ENCODE assay signal across 8 mouse cellular contexts in genomic region chr7:109174949-109175669, GRCm38 (mm10). TPM values are rescaled to one million over a fixed set of nuclear protein-coding genes. Genes with fewer than 3 reads are reported as not detected.
DNase-seq lines count a peak whose midpoint lies in the region; ATAC-seq lines count a peak whose summit lies in the region.

Lmo1 (minus strand) TSS chr7:109175207.

- H3K9me3 ChIP-seq in forebrain, embryonic 11.5 days (ENCODE audit: control insufficient read depth, low read length) = no peaks in the 10 kb centered on the region
- H3K9me3 ChIP-seq in hindbrain, embryonic 11.5 days (ENCODE audit: control insufficient read depth, low read length) = no peaks in the 10 kb centered on the region
- no peaks in the 10 kb centered on the region for H3K9me3 ChIP-seq in midbrain, embryonic 11.5 days (ENCODE audit: control insufficient read depth, low read length)

- H3K4me3 ChIP-seq in forebrain, embryonic 11.5 days (ENCODE audit: low read depth, low read length) = peak within 1 kb of the TSS; percentile 67
- peak within 1 kb of the TSS; percentile 50 for H3K4me3 ChIP-seq in hindbrain, embryonic 11.5 days (ENCODE audit: low read depth, low read length)
- peak within 1 kb of the TSS; percentile 75 for H3K4me3 ChIP-seq in midbrain, embryonic 11.5 days (ENCODE audit: low read depth, low read length)

- peak within 1 kb of the TSS; percentile 92 for H3K9ac ChIP-seq in forebrain, embryonic 11.5 days (ENCODE audit: low read length)
- peak within 1 kb of the TSS; percentile 69 for H3K9ac ChIP-seq in hindbrain, embryonic 11.5 days (ENCODE audit: low read depth, low read length)
- peak within 1 kb of the TSS; percentile 93 for H3K9ac ChIP-seq in midbrain, embryonic 11.5 days (ENCODE audit: low read length)

- under 1% methylated on average over 52 of the region's 67 CpGs for WGBS in forebrain, embryonic 11.5 days
- WGBS in hindbrain, embryonic 11.5 days = under 1% methylated on average over 53 of the region's 67 CpGs
- under 1% methylated on average over 67 of the region's 67 CpGs for WGBS in midbrain, embryonic 11.5 days

- peak; percentile 82 for ATAC-seq in forebrain, embryonic 11.5 days (replicated peaks; ENCODE audit: low FRiP score)
- ATAC-seq in hindbrain, embryonic 11.5 days (ENCODE audit: low FRiP score) = peak; percentile 66
- peak; percentile 65 for ATAC-seq in midbrain, embryonic 11.5 days (ENCODE audit: low FRiP score)
- ATAC-seq in erythroblast, adult 5-6 weeks (replicated peaks; ENCODE audit: low FRiP score, poor library complexity, severe bottlenecking) = no peak

- H3K4me2 ChIP-seq in forebrain, embryonic 11.5 days (ENCODE audit: low read depth, low read length, severe bottlenecking) = peak within 1 kb of the TSS; percentile 93
- peak within 1 kb of the TSS; percentile 84 for H3K4me2 ChIP-seq in hindbrain, embryonic 11.5 days (replicated peaks; ENCODE audit: low read depth, low read length)
- peak within 1 kb of the TSS; percentile 99 for H3K4me2 ChIP-seq in midbrain, embryonic 11.5 days

- H3K27ac ChIP-seq in forebrain, embryonic 11.5 days (ENCODE audit: low read depth, low read length) = peak within 1 kb of the TSS; percentile 84
- H3K27ac ChIP-seq in hindbrain, embryonic 11.5 days (ENCODE audit: low read depth, low read length) = peak within 1 kb of the TSS; percentile 56; the same call in 1 of the 2 replicates
- peak within 1 kb of the TSS; percentile 57 for H3K27ac ChIP-seq in midbrain, embryonic 11.5 days (ENCODE audit: low read depth, low read length)

- peaks cover 58% of the 10 kb centered on the region for H3K27me3 ChIP-seq in forebrain, embryonic 11.5 days (ENCODE audit: control insufficient read depth, insufficient read depth, low read length)
- peaks cover 13% of the 10 kb centered on the region; the same call in 1 of the 2 replicates for H3K27me3 ChIP-seq in hindbrain, embryonic 11.5 days (ENCODE audit: control insufficient read depth, insufficient read depth, low read length)
- peaks cover 5% of the 10 kb centered on the region for H3K27me3 ChIP-seq in midbrain, embryonic 11.5 days (ENCODE audit: control insufficient read depth, insufficient read depth, low read length)

- H3K36me3 ChIP-seq in forebrain, embryonic 11.5 days (ENCODE audit: control insufficient read depth, insufficient read depth, low read length) = no peaks in the 10 kb centered on the region
- H3K36me3 ChIP-seq in hindbrain, embryonic 11.5 days (ENCODE audit: control insufficient read depth, insufficient read depth, low read length) = no peaks in the 10 kb centered on the region
- no peaks in the 10 kb centered on the region for H3K36me3 ChIP-seq in midbrain, embryonic 11.5 days (ENCODE audit: control insufficient read depth, insufficient read depth, low read length)

- H3K4me1 ChIP-seq in forebrain, embryonic 11.5 days (replicated peaks; ENCODE audit: control insufficient read depth, insufficient read depth, low read length) = peaks cover 20% of the 10 kb centered on the region
- H3K4me1 ChIP-seq in hindbrain, embryonic 11.5 days (replicated peaks; ENCODE audit: control insufficient read depth, insufficient read depth, low read length) = peaks cover 10% of the 10 kb centered on the region
- H3K4me1 ChIP-seq in midbrain, embryonic 11.5 days (ENCODE audit: control insufficient read depth, insufficient read depth, low read length) = peaks cover 43% of the 10 kb centered on the region

- DNase-seq in heart, adult 11 months = peak; percentile 93
- DNase-seq in heart, postnatal 25 days (ENCODE audit: low spot score) = no peak
- peak; percentile 67 to 72 for DNase-seq in adrenal gland, postnatal 36 days
- DNase-seq in forebrain, embryonic 11.5 days (ENCODE audit: low spot score) = peak; percentile 86
- DNase-seq in hindbrain, embryonic 11.5 days (ENCODE audit: low spot score) = peak; percentile 65
- peak in 1 of 2 experiments; percentile 48 for DNase-seq in left cerebral cortex, postnatal 10 days (ENCODE audit: extremely low spot score in 1 of 2, low spot score in 2 of 2)
- DNase-seq in midbrain, embryonic 11.5 days (ENCODE audit: low spot score, missing footprints) = peak; percentile 96

- intact Hi-C loops in heart, postnatal 25 days (cut with DNase I) = loop anchor here (5.0 kb wide), 2 partner anchors 42 to 78 kb away; no protein-coding TSS in a partner anchor
- intact Hi-C loops in left cerebral cortex, postnatal 10 days (cut with DNase I) = loop anchor here (5.0 kb wide), 2 partner anchors 38 to 78 kb away; no protein-coding TSS in a partner anchor

RNA-seq across cellular contexts. Expression of gene Lmo1, which starts in this region (rescaled TPM):
- total RNA-seq in heart, postnatal 25 days (2021) = 1 to 10 TPM; 2.4 to 2.6 TPM
- 1 to 10 TPM; 5.1 to 9.4 TPM for total RNA-seq in adrenal gland, postnatal 36 days (2021)
- polyA plus RNA-seq in forebrain, embryonic 11.5 days (2014; fragmentation: Nextera tagmentation; extraction: Ambion mirVana) = 114 and 145 TPM in 2 replicates
- polyA plus RNA-seq in hindbrain, embryonic 11.5 days (2014; fragmentation: Nextera tagmentation; extraction: Ambion mirVana) = 32.6 and 41.0 TPM in 2 replicates
- 10 to 100 TPM; 25.2 to 26.8 TPM for total RNA-seq in left cerebral cortex, postnatal 10 days (2021)
- polyA plus RNA-seq in midbrain, embryonic 11.5 days (2014; fragmentation: Nextera tagmentation; extraction: Ambion mirVana) = 117 and 124 TPM in 2 replicates
- 7.1 and 10.2 TPM in 2 replicates for total RNA-seq in erythroblast, adult 5-6 weeks (2015; ENCODE audit: low replicate concordance)
- 1.3 TPM in 1 of 2 replicates, not detected in the other for total RNA-seq in erythroblast, adult 5-6 weeks (2017; ENCODE audit: low replicate concordance)
